Mouse (Mus musculus) adipose tissue, adult 10 weeks (tissue): Measurements from ENCODE around the gene Slco4a1. TPM values are rescaled to one million over a fixed set of nuclear protein-coding genes. Genes with fewer than 3 reads are reported as not detected.

ENCODE experiments used
- polyA plus RNA-seq: library from polyadenylated mRNA; stranded (reverse); fragments of 350-450 nt; fragmentation: Illumina TruSeq; extraction: RNeasy Lipid Tissue Mini Kit (QIAGEN cat#74804); gene quantifications from one replicate; pipeline ENCODE4 v1.2.3, GENCODE M21; 2014; ENCODE audit warnings: low read depth, low replicate concordance

Gene Slco4a1
- 20.9 TPM for polyA plus RNA-seq

GRCm38 (mm10) chr2:180455723-180456698 is at the start of gene Slco4a1:
Gene Slco4a1, plus strand, starts transcription at chr2:180456245.

GRCm38 (mm10) chr2:180499741-180500140 is 43.7 kb downstream of the Slco4a1 start, which contains the start of gene Ntsr1:
Gene Ntsr1, plus strand, starts transcription at chr2:180499976.

Other genes with a start within 250 kb of the Slco4a1 start
- 42.4 TPM for gene Lama5, start 230.4 kb upstream of the Slco4a1 start, polyA plus RNA-seq
- 1,482 TPM for gene Rps21, start 198.9 kb upstream of the Slco4a1 start, polyA plus RNA-seq
- 24.2 TPM for gene Cables2, start 182.7 kb upstream of the Slco4a1 start, polyA plus RNA-seq
- 2.6 TPM for gene Rbbp8nl, start 166.4 kb upstream of the Slco4a1 start, polyA plus RNA-seq
- 0.74 TPM for gene Gata5, start 121.5 kb upstream of the Slco4a1 start, polyA plus RNA-seq
- gene Ntsr1, start 43.7 kb downstream of the Slco4a1 start, polyA plus RNA-seq = 10.6 TPM
- gene Mrgbp, start 125.1 kb downstream of the Slco4a1 start, polyA plus RNA-seq = 17.9 TPM
- 36.9 TPM for gene Ogfr, start 133.0 kb downstream of the Slco4a1 start, polyA plus RNA-seq
- gene Col9a3, start 141.5 kb downstream of the Slco4a1 start, polyA plus RNA-seq = 1.1 TPM
- gene Tcfl5, start 186.5 kb downstream of the Slco4a1 start, polyA plus RNA-seq = 4.6 TPM